Mouse (Mus musculus): ENCODE measurements around the gene Mcm6.

Mcm6 gene

GRCm38 (mm10) chr1:128359554-128360376 is at the start of gene Mcm6:
Gene Mcm6, minus strand, starts transcription at chr1:128359664.
- DNase-seq (ENCODE audit: low spot score), result peak; percentile 97

DNA sequence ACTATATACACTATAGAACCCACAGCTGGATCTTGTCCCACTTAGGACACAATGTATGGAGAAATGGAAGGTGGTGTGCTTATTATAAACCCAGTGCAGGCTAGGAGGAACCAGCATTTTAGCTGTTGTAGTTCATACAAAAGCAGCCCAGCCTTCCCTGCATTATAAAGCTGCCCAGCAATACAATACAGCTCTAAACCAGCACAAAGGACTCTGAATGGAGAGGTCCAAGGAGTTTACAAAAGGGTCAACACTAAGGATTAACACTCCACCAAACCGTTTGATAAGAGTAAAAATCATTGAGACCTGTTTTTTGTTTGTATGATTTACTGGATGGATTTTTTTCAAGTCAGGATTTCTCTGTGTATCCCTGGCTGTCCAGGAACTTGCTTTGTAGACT is 47.4 kb upstream of the Mcm6 start:
- no peak for DNase-seq (ENCODE audit: low spot score)

DNA sequence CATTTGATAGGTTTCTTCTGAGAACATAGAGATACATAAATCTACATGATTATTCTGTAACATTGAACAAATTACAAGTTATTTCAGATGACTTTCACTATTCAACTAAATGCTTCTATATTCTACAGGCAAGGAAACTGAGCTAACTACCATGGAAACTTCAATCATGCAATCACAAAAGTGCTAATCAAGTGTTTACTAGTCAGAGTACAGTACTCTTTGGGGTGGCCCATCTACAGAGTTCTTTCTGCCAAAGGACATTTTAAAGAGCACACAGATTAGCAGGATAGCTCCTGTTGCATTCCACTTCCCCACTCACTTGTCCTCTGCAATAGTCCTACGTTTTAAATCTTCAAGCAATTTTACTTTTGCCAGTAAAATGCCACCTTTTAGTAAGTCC is 46.2 kb upstream of the Mcm6 start:
- peak; percentile 14 for DNase-seq (ENCODE audit: low spot score)

DNA sequence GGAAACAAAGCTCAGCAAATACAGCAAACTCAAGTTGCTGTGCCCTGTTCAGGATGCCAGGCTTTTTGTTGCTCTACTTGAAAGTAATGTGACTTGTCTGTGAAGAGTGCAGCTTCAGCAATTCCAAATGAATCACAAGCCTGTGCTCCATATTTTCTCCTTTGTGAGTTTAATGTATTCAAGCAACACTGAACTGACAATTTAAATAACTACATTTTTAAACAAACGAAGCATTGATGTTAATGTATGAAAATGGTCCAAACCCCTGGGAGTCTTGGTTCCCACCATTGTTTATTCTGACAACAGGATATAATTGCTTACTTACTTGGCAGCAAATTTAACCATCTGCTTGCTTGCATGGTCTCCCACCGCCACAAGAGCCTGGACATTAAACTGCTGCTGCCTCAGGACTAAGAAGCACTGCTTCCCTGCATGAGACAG is 45.6 kb upstream of the Mcm6 start:
- DNase-seq (ENCODE audit: low spot score), result peak; percentile 63

GRCm38 (mm10) chr1:128400926-128401325 is 41.5 kb upstream of the Mcm6 start:
- DNase-seq (ENCODE audit: low spot score), result no peak

DNA sequence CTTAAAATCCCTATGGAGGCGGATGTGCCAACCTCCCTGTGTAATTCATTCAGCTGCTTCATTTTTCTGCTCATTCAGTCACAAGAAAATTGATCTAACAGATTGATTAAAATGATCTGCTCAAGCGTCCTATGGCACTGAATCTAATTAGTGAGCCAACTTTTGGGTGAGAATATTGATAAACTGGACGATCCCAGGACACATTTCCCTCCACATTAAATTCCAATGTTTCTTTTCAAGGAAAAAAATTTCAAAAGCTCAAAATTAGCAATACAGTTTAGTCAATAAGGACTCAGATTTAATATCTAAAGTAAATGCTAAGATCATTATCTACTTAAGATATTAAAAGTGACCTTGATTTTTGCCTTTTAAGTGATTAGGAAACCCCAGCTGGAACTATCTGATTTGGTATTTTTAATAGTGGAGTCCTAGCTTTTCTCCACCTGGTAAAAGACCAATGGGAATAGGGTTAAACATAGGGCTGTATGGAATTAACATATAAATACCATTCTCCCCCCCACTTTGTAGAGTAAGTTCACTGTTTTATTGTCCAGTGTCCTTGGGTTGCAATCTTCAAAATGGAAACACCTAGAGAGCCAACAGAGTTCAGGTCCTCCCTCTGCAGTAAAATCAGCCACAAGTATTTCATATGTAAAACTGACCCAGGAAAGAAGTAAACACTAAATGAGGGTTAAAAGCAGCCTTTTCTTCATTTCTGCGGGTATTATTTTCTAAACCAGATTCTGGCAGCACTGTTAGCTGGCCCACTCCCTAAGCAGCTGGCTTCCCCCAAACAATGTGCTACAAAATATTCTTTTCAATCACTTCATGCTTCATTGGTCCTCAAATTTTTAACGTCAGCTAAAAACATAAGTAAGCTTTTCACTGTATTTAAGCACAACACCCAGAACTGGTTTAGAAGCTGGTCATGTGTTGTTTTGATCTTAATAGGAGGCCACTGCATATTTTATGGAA is 40.8 kb upstream of the Mcm6 start:
- peak; percentile 27 for DNase-seq (ENCODE audit: low spot score)

- DNase-seq (ENCODE audit: low spot score), result no peak
Observed at GRCm38 (mm10) chr1:128398738-128399445, 39.4 kb upstream of the Mcm6 start.

DNA sequence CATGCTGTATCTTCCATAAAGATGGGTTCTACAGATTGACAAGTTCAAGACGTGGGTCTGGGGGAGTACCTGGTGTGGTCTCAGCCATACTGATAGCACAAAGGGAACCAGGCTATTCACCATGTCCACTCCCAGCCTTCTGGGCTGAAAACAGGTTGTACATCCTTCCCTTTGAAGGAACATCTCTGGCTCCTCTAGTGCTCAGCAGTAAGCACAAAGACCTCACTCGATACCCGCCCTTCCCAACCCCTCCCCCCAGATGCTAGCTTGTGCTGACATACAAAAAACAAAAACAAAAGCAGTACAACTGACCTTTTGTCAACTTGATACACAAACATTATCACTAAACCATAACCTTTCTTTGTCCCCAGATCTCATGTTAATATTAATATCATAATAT is 35.2 kb upstream of the Mcm6 start:
- DNase-seq (ENCODE audit: low spot score), result no peak

GRCm38 (mm10) chr1:128392382-128392781 is 32.9 kb upstream of the Mcm6 start:
- no peak for DNase-seq (ENCODE audit: low spot score)

- no peak for DNase-seq (ENCODE audit: low spot score)
Observed at GRCm38 (mm10) chr1:128386487-128386886, 27.0 kb upstream of the Mcm6 start.

DNA sequence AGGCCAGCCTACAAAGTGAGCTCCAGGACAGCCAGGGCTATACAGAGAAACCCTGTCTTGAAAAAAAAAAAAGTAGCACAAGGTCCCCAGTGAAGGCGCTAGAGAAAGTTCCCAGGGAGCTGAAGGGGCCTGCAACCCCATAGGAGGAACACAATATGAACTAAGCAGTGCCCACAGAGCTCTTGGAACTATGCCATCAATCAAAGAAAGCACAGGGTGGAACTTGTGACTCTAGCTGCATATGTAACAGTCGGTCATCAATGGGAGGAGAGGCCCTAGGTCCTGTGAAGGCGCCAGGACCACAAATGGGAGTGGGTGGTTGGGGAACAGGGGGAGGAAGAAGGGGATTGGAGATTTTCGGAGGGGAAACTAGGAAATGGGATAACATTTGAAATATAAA is 17.4 kb upstream of the Mcm6 start:
- DNase-seq (ENCODE audit: low spot score), result no peak

- peak; percentile 75 for DNase-seq (ENCODE audit: low spot score)
Observed at GRCm38 (mm10) chr1:128372143-128372860, 12.8 kb upstream of the Mcm6 start.

- peak; percentile 85 for DNase-seq (ENCODE audit: low spot score)
Observed at GRCm38 (mm10) chr1:128368732-128369441, 9.4 kb upstream of the Mcm6 start.

- DNase-seq (ENCODE audit: low spot score), result no peak
Observed at GRCm38 (mm10) chr1:128360601-128361000, 1.1 kb upstream of the Mcm6 start.

DNA sequence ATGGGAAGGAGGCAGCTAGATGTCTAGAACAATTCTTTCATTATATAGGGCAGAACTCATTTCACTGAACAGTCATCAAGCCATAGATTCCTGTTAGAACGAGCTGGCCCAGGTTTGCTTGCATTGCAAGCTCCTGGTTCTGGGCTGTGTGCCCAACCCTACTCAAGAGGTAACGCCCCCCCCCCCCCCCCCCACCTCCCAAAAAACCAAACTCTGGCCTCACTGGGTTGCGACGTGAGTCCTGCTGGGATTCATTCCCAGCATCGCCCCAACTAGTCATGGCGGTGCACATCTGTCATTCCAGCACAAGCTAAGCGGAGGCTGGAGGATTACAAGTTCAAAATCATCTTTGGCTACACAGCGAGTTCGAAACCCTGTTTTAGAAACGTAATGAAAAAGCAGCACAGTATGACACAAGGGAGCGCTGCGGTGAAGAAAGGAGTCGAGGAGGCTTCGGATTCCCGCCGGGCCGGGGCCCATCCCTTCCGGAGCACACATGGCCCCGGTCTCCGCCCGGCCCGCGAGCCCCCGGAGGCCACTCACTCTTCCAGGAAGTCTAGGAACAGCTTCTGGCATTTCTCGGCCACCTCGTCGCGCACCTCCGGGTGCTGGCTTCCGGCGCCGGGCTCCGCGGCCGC is 429 bp downstream of the Mcm6 start:
- DNase-seq (ENCODE audit: low spot score), result no peak

- DNase-seq (ENCODE audit: low spot score), result no peak
Observed at GRCm38 (mm10) chr1:128358276-128358675, 1.2 kb downstream of the Mcm6 start.

GRCm38 (mm10) chr1:128357452-128357851 is 2.0 kb downstream of the Mcm6 start:
- DNase-seq (ENCODE audit: low spot score), result no peak

DNA sequence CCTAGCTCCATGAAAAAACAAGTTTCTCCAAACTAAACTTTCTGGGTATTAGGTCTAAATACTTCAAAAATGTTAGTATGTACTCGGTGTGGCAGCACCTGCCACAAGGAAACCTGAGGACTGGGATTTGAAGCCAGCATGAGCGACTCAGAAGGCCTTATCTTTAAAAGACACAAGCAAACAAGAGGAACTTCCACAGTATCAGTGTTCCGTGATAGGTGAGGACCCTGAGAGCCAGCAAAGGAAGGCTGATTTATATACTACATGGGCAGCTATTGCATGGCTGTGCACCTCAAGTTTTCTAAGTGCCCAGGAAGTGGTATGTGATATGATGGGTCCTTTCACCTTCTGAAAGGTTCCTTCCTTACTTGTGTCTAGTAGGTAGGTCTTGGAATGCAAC is 6.4 kb downstream of the Mcm6 start:
- no peak for DNase-seq (ENCODE audit: low spot score)

DNA sequence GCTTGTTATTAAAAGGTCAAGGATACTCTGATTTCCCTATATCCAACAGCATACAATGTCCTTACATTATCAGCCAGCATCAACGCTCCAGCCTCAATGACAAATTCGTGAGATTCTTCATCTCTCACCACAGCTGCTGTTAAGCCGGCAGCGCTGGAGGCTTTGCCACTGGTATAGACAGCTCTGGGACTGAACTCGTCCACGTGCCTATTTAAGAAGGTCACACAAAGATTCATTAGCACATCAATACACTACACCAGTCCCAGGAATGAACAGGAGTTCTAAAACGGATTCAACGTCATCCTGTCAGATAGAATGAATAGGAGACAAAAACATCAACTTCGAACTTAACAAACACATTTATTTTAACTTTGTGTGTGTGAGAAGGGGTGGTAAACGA is 15.2 kb downstream of the Mcm6 start:
- DNase-seq (ENCODE audit: low spot score), result no peak

DNA sequence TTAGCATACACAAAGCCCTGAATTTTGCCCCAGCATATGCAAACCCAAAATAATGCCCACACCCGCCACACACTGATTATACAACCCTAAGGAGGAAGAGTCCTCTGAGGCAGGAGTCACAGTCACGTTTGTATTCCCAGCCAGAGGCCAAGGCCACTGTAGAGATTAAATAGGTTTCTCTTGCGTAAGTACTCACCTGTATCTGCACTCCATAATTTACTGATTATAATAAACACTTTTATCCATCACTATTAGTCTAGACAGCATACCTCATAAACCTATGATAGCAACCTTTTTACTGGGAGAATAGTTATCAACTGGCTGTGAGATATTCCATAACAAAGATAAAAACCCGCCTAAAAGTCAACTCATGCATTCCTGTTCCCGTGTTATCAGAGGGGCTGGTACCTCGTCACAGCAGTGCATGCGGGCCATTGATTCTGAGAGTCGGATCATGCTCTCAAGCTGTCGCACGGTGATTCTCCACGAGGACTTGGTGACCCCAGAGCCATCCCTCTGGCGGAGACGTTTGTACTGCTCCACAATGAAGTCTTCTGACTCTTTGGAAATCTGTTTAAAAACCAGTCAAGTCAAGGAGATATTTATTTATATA is 21.6 kb downstream of the Mcm6 start:
- no peak for DNase-seq (ENCODE audit: low spot score)

Data from retina, embryonic 14.5 days (tissue).